Mouse (Mus musculus) embryonic fibroblast, embryonic 13.5 days (primary cell): ENCODE measurements around the gene Mrps2.

Experiments
- CTCF ChIP-seq: IDR thresholded peaks from 2 replicates; pipeline ENCODE4 v1.5.1; 2011; ENCODE audit warnings: mild to moderate bottlenecking, control low read depth, low read length, moderate library complexity, borderline replicate concordance; ENCODE audit not compliant: insufficient read depth
- POLR2A ChIP-seq: IDR thresholded peaks from 2 replicates; pipeline ENCODE4 v1.6.1; 2011; ENCODE audit warnings: low read depth, mild to moderate bottlenecking, control low read depth, low read length, moderate library complexity

DNA sequence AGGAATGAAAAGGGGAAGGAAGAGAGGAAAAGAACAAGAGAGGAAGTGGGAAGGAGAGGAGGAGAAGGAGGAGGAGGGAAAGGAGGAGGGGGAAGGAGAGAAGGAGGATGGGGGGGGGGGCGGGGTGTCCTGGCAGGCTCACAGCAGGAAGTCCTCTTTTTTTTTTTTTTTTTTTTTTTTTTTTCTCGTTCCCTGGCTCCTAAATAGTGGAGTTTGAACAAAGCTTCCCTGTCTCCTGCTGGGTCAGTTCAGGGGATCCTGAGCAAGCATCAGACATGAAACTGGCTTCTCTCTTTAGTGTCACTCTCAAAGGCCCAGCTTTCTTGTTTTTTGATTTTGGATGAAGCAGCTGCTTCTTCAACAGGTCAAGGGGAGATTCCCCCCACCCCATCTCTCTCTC is 34.4 kb upstream of the Mrps2 start:
- TF ChIP-seq CTCF (no peak), POLR2A (no peak)
